Mouse (Mus musculus): Measurements from ENCODE around the gene Msmb. TPM values are rescaled to one million over a fixed set of nuclear protein-coding genes. Genes with fewer than 3 reads are reported as not detected.
"Not testable (repeated sequence)": the region's sequence is repeated elsewhere in the genome, so short reads cannot be mapped to it uniquely, and the experiment has no call there.

Gene Msmb
- polyA plus RNA-seq, 1 experiment from 2014 or later: not detected

DNA sequence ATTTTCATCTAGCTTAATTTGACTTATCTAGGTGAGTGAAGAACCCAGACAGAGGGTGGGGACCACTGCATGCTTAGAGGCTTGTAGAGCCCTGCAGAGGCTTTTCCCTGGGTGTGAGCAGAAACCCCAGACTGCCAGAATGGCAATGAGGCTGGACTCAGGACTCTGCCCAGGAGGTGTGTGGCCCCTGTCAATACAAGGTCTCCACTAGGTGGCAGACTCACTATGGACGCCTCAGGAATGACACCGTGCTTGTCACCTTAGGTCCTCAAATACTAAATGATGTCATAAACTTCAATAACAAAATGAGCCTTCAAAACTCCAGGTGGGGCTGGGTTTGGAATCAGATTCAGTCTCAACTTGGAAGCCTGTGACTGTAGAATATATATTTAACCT, 19.9 kb upstream of the Msmb start:
- no peak for ATAC-seq (ENCODE audit: low FRiP score, low read depth)
- Histone ChIP-seq H3K9ac (no peak overlapping the region), H3K27me3 (no peaks in the 10 kb centered on the region), H3K9me3 (no peaks in the 10 kb centered on the region), H3K36me3 (no peaks in the 10 kb centered on the region), H3K27ac (replicated peaks) (no peak overlapping the region), H3K4me2 (no peak overlapping the region), H3K4me3 (no peak overlapping the region), H3K4me1 (replicated peaks) (no peaks in the 10 kb centered on the region)
- WGBS: 58% methylated on average over 2 of the region's 2 CpGs

DNA sequence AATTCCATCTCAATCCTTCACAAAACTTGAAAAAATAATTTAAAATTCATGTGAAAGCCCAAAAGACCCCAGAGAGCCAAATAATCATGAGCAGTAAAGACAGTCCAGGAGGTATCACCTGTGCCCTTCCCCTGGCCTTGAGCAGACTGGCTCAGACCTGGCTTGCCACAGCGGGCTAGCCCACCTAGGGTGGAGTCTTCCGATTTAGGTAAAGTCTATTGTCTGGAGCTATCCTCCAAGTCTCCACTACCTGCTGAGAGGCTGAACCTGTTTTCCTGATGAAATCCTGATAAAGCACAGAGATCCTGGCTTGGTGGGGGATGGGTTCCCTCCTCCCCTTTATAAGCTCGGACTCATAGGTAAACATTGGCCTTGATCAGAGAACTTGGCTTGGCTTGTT, 17.6 kb upstream of the Msmb start:
- Histone ChIP-seq H3K9ac (no peak overlapping the region), H3K4me3 (no peak overlapping the region), H3K9me3 (no peaks in the 10 kb centered on the region), H3K27me3 (no peaks in the 10 kb centered on the region), H3K36me3 (no peaks in the 10 kb centered on the region), H3K4me1 (replicated peaks) (no peaks in the 10 kb centered on the region), H3K27ac (replicated peaks) (no peak overlapping the region), H3K4me2 (no peak overlapping the region)
- 67% methylated on average over 3 of the region's 3 CpGs for WGBS
- ATAC-seq (ENCODE audit: low FRiP score, low read depth): no peak

GRCm38 (mm10) chr14:32125256-32125655, 16.6 kb upstream of the Msmb start:
- H3K36me3 ChIP-seq: not testable (repeated sequence)

DNA sequence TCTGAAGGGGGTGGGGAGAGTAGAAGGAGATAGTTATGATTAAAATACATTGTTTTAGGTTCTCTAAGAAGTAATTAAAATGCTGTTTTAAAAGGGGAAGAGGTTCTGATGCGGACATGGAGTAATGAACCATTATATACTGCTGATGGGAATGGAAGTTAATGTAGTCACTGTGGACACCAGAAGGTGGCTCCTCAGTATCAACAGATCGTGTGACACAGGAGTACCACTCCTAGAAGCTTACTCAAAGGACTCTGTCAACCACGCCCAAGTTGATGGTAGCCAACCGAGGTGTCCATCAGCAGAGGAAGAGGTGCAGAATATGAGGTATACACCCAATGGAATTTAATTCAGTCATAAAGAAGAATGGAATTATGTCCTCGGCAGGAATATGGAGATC, 13.4 kb upstream of the Msmb start:
- no peak overlapping the region for H3K4me3 ChIP-seq
- H3K27me3 ChIP-seq: no peaks in the 10 kb centered on the region
- no peaks in the 10 kb centered on the region for H3K36me3 ChIP-seq
- no peak overlapping the region for H3K9ac ChIP-seq
- H3K4me2 ChIP-seq: no peak overlapping the region
- ATAC-seq (ENCODE audit: low FRiP score, low read depth): no peak
- WGBS: 86% methylated on average over 5 of the region's 5 CpGs
- H3K27ac ChIP-seq (replicated peaks): no peak overlapping the region
- no peaks in the 10 kb centered on the region for H3K9me3 ChIP-seq
- no peaks in the 10 kb centered on the region for H3K4me1 ChIP-seq (replicated peaks)

More at GRCm38 (mm10) chr14:32125256-32125655, 16.6 kb upstream of the Msmb start:
- not testable (repeated sequence) for H3K4me1 ChIP-seq (replicated peaks); H3K4me2 ChIP-seq; H3K4me3 ChIP-seq; H3K27ac ChIP-seq (replicated peaks); H3K9ac ChIP-seq; ATAC-seq (ENCODE audit: low FRiP score, low read depth); H3K27me3 ChIP-seq; H3K9me3 ChIP-seq
- 86% methylated on average over 5 of the region's 5 CpGs for WGBS

DNA sequence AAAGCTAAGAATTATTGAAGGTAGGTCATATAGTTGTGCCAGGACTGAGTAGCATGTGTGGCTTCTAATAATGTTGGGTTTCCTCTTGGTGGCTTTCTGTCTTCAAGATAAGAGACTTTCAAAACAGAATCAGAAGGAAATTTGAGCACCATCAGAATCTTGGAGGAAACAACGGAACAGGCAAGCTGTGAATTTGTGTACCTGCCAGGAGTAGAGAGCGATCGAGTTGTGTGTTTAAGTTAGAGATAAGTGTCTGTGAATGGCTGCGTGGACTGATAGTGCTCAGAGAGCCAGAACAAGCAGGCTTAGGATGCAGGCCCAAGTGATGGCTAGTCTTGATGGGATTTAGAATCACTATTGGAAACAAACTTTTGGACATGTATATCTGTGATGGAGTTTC, 10.0 kb upstream of the Msmb start:
- no peak for ATAC-seq (ENCODE audit: low FRiP score, low read depth)
- H3K27ac ChIP-seq (replicated peaks): no peak overlapping the region
- no peak overlapping the region for H3K4me3 ChIP-seq
- no peaks in the 10 kb centered on the region for H3K9me3 ChIP-seq
- no peaks in the 10 kb centered on the region for H3K4me1 ChIP-seq (replicated peaks)
- 92% methylated on average over 4 of the region's 4 CpGs for WGBS
- no peaks in the 10 kb centered on the region for H3K27me3 ChIP-seq
- no peak overlapping the region for H3K4me2 ChIP-seq
- H3K36me3 ChIP-seq: no peaks in the 10 kb centered on the region
- H3K9ac ChIP-seq: no peak overlapping the region

DNA sequence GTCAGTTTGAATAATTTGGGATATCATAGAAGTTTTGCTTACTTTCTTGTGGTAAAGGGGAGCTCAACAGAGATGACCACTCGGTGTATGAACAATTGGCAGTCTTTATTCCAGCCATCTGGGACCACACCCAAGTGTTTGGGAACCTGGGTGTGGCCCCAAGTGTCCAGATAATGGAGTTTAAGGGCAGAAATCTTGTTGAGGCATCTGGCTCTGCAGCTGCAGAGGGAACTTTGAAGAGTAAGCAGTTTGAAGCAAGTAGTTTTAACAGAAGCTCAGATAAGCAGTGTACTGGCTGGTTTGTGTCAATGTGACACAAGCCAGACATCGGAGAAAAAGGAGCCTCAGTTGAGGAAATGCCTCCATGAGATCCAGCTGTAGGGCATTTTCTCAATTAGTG, 7.5 kb upstream of the Msmb start:
- no peak overlapping the region for H3K9ac ChIP-seq
- no peaks in the 10 kb centered on the region for H3K36me3 ChIP-seq
- H3K9me3 ChIP-seq: no peaks in the 10 kb centered on the region
- H3K27me3 ChIP-seq: no peaks in the 10 kb centered on the region
- H3K27ac ChIP-seq (replicated peaks): no peak overlapping the region
- no peaks in the 10 kb centered on the region for H3K4me1 ChIP-seq (replicated peaks)
- 81% methylated on average over 2 of the region's 2 CpGs for WGBS
- ATAC-seq (ENCODE audit: low FRiP score, low read depth): no peak
- H3K4me3 ChIP-seq: no peak overlapping the region
- no peak overlapping the region for H3K4me2 ChIP-seq

GRCm38 (mm10) chr14:32136467-32136866, 5.4 kb upstream of the Msmb start:
- not testable (repeated sequence) for H3K4me3 ChIP-seq; H3K36me3 ChIP-seq; H3K27ac ChIP-seq (replicated peaks); H3K4me2 ChIP-seq; H3K27me3 ChIP-seq; H3K9me3 ChIP-seq; ATAC-seq (ENCODE audit: low FRiP score, low read depth); H3K4me1 ChIP-seq (replicated peaks); H3K9ac ChIP-seq
- 76% methylated on average over 3 of the region's 3 CpGs for WGBS

GRCm38 (mm10) chr14:32140359-32140965, 1.4 kb upstream of the Msmb start:
- Histone ChIP-seq H3K27ac (replicated peaks) (no peak overlapping the region), H3K9me3 (no peaks in the 10 kb centered on the region), H3K9ac (no peak overlapping the region), H3K36me3 (no peaks in the 10 kb centered on the region), H3K4me3 (no peak overlapping the region), H3K27me3 (no peaks in the 10 kb centered on the region), H3K4me2 (no peak overlapping the region), H3K4me1 (replicated peaks) (no peaks in the 10 kb centered on the region)
- no peak for ATAC-seq (ENCODE audit: low FRiP score, low read depth)
- WGBS: 75% methylated on average over 5 of the region's 5 CpGs

GRCm38 (mm10) chr14:32144734-32145133, 2.9 kb downstream of the Msmb start:
- no peak overlapping the region for H3K27ac ChIP-seq (replicated peaks)
- H3K27me3 ChIP-seq: no peaks in the 10 kb centered on the region
- H3K4me2 ChIP-seq: no peak overlapping the region
- H3K4me1 ChIP-seq (replicated peaks): no peaks in the 10 kb centered on the region
- no peaks in the 10 kb centered on the region for H3K9me3 ChIP-seq
- no peak for ATAC-seq (ENCODE audit: low FRiP score, low read depth)
- H3K36me3 ChIP-seq: no peaks in the 10 kb centered on the region
- H3K9ac ChIP-seq: no peak overlapping the region
- H3K4me3 ChIP-seq: no peak overlapping the region

- Histone ChIP-seq H3K36me3 (no peaks in the 10 kb centered on the region), H3K4me3 (no peak overlapping the region), H3K9ac (no peak overlapping the region), H3K9me3 (no peaks in the 10 kb centered on the region), H3K4me1 (replicated peaks) (no peaks in the 10 kb centered on the region), H3K27me3 (no peaks in the 10 kb centered on the region), H3K4me2 (no peak overlapping the region), H3K27ac (replicated peaks) (no peak overlapping the region)
- ATAC-seq (ENCODE audit: low FRiP score, low read depth): no peak
- 74% methylated on average over 4 of the region's 4 CpGs for WGBS
These were observed 3.6 kb downstream of the Msmb start for GRCm38 (mm10) chr14:32145401-32145800.

GRCm38 (mm10) chr14:32145809-32146511, 4.1 kb downstream of the Msmb start:
- Histone ChIP-seq H3K4me3 (no peak overlapping the region), H3K4me2 (no peak overlapping the region), H3K9me3 (no peaks in the 10 kb centered on the region), H3K36me3 (no peaks in the 10 kb centered on the region), H3K9ac (no peak overlapping the region), H3K27ac (replicated peaks) (no peak overlapping the region), H3K4me1 (replicated peaks) (no peaks in the 10 kb centered on the region), H3K27me3 (no peaks in the 10 kb centered on the region)
- ATAC-seq (ENCODE audit: low FRiP score, low read depth): no peak
- WGBS: 92% methylated on average over 7 of the region's 7 CpGs

DNA sequence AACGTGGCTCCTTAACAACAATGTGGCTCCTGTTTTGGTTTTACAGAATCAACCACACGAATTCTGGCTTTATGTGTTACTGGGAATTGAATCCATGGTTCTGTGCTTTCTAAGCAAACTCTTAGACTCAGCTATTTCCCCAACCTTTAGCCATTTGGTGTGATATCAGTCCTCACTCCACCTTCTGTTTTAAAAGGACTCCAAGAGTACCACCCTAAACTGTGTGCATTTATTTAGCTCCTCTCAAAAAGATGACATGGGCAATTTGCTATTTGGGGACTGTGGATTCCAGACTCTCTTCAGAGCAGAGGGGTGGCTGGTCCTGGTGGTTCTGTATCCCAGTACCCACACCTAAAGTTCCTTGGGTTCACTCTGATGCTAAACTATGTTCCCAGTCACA, 4.8 kb downstream of the Msmb start:
- Histone ChIP-seq H3K27me3 (no peaks in the 10 kb centered on the region), H3K36me3 (no peaks in the 10 kb centered on the region), H3K9ac (no peak overlapping the region), H3K9me3 (no peaks in the 10 kb centered on the region), H3K4me1 (replicated peaks) (no peaks in the 10 kb centered on the region), H3K4me2 (no peak overlapping the region), H3K4me3 (no peak overlapping the region), H3K27ac (replicated peaks) (no peak overlapping the region)
- ATAC-seq (ENCODE audit: low FRiP score, low read depth): no peak
- WGBS: 71% methylated on average over 2 of the region's 2 CpGs

GRCm38 (mm10) chr14:32150872-32151271, 9.0 kb downstream of the Msmb start:
- WGBS: 93% methylated on average over 2 of the region's 2 CpGs
- Histone ChIP-seq H3K4me3 (no peak overlapping the region), H3K27me3 (no peaks in the 10 kb centered on the region), H3K9ac (no peak overlapping the region), H3K4me1 (replicated peaks) (no peaks in the 10 kb centered on the region), H3K4me2 (no peak overlapping the region), H3K9me3 (no peaks in the 10 kb centered on the region), H3K36me3 (no peaks in the 10 kb centered on the region), H3K27ac (replicated peaks) (no peak overlapping the region)
- ATAC-seq (ENCODE audit: low FRiP score, low read depth): no peak

Data from hindbrain, embryonic 15.5 days (tissue).